Mouse (Mus musculus) G1E (cell line): Measurements from ENCODE around the gene Elp5. TPM values are rescaled to one million over a fixed set of nuclear protein-coding genes. Genes with fewer than 3 reads are reported as not detected.
A peak's percentile ranks its signal among the peaks of the same experiment; 100 is the strongest.

ENCODE experiments used
- ATAC-seq: 2 replicates; pipeline ENCODE4 v1.8.0; 2016; ENCODE audit warnings: mild to moderate bottlenecking; ENCODE audit not compliant: insufficient number of reproducible peaks, poor library complexity, low FRiP score, severe bottlenecking; ENCODE audit errors: extremely low read depth
- DNase-seq: peaks from one replicate; pipeline ENCODE4 v3.0.0; 2012; ENCODE audit warnings: low spot score
- H3K27me3 ChIP-seq: 2 replicates; pipeline ENCODE4 v1.6.1; 2012; ENCODE audit warnings: mild to moderate bottlenecking, low read length, inconsistent platforms; ENCODE audit not compliant: insufficient read depth
- H3K36me3 ChIP-seq: replicated peaks from 2 replicates; pipeline ENCODE3; 2012; ENCODE audit warnings: mild to moderate bottlenecking, inconsistent platforms
- H3K4me1 ChIP-seq: 2 replicates; pipeline ENCODE4 v1.6.1; 2012; ENCODE audit warnings: low read depth, low read length, inconsistent platforms, mixed read lengths; ENCODE audit not compliant: insufficient read depth
- H3K4me3 ChIP-seq: 2 replicates; pipeline ENCODE4 v1.5.1; 2012; ENCODE audit warnings: low read depth, mild to moderate bottlenecking, inconsistent platforms, low read length, moderate library complexity, mixed read lengths
- H3K9me3 ChIP-seq: replicated peaks from 2 replicates; pipeline ENCODE4 v1.6.1; 2012; ENCODE audit warnings: inconsistent platforms
- CTCF ChIP-seq: IDR thresholded peaks from 2 replicates; pipeline ENCODE4 v1.5.1; 2012; ENCODE audit warnings: low read depth, low read length, inconsistent platforms, mixed read lengths
- GATA1 ChIP-seq: IDR thresholded peaks from 2 replicates; pipeline ENCODE4 v1.6.1; 2012; ENCODE audit warnings: borderline replicate concordance, low read length, inconsistent platforms, mixed read lengths
- GATA2 ChIP-seq: IDR thresholded peaks from 2 replicates; pipeline ENCODE4 v1.6.1; 2012; ENCODE audit warnings: low read depth, low read length, inconsistent platforms, borderline replicate concordance
- POLR2AphosphoS5 ChIP-seq: IDR thresholded peaks from 2 replicates; pipeline ENCODE4 v1.6.1; 2012; ENCODE audit warnings: low read depth, low read length, inconsistent platforms; ENCODE audit not compliant: insufficient replicate concordance
- TAL1 ChIP-seq: conservative IDR thresholded peaks from 2 replicates; pipeline ENCODE4 v1.6.1; 2012; ENCODE audit warnings: low read depth, low read length, inconsistent platforms, mixed read lengths
- polyA plus RNA-seq: library from polyadenylated mRNA; stranded (reverse); fragments of >175 nt; gene quantifications from 2 replicates; pipeline ENCODE4 v1.2.3, GENCODE M21; 2012
- total RNA-seq, 2 experiments: library from RNA; stranded (forward) in 1 of 2; stranded (reverse) in 1 of 2; fragments of 200-1000 nt in 1 of 2; fragments of >200 nt in 1 of 2; fragmentation: Nextera tagmentation in 1 of 2; gene quantifications; 2 replicates each; pipeline ENCODE4 v1.2.3; 2014 to 2017

The Elp5 gene
- total and polyA plus RNA-seq, 3 experiments = 10.4 to 72.7 (median 69.9) TPM

GRCm38 (mm10) chr11:69970775-69971174 is 11.5 kb downstream of the Elp5 start:
- Histone ChIP-seq H3K9me3 (peaks cover 11% of the 10 kb centered on the region), H3K4me3 (no peak overlapping the region), H3K4me1 (peaks cover 4% of the 10 kb centered on the region; the same call in 1 of the 2 replicates), H3K27me3 (peaks cover 4% of the 10 kb centered on the region; the same call in 1 of the 2 replicates), H3K36me3 (peaks cover 83% of the 10 kb centered on the region)
- no peak for TF ChIP-seq CTCF
- no peak for TF ChIP-seq GATA2
- no peak for TF ChIP-seq TAL1
- TF ChIP-seq GATA1 = no peak
- TF ChIP-seq POLR2AphosphoS5 = no peak
- no peak for ATAC-seq
- DNase-seq = no peak

- no peak for DNase-seq
- Histone ChIP-seq H3K4me1 (peaks cover 4% of the 10 kb centered on the region; the same call in 1 of the 2 replicates), H3K4me3 (no peak overlapping the region), H3K9me3 (peaks cover 15% of the 10 kb centered on the region), H3K36me3 (peaks cover 78% of the 10 kb centered on the region), H3K27me3 (peaks cover 7% of the 10 kb centered on the region; the same call in 1 of the 2 replicates)
- no peak for ATAC-seq
- TF ChIP-seq CTCF = no peak
- TF ChIP-seq POLR2AphosphoS5 = no peak
- no peak for TF ChIP-seq TAL1
Observed at GRCm38 (mm10) chr11:69970222-69970621, 12.1 kb downstream of the Elp5 start.

- TF ChIP-seq GATA2 (no peak), POLR2AphosphoS5 (no peak), GATA1 (no peak), TAL1 (no peak), CTCF (no peak)
- H3K4me1 ChIP-seq = peaks cover 4% of the 10 kb centered on the region; the same call in 1 of the 2 replicates
- H3K36me3 ChIP-seq = peaks cover 63% of the 10 kb centered on the region
- H3K4me3 ChIP-seq = no peak overlapping the region
- peaks cover 15% of the 10 kb centered on the region for H3K27me3 ChIP-seq
- DNase-seq (no peak), ATAC-seq (no peak)
- peaks cover 19% of the 10 kb centered on the region for H3K9me3 ChIP-seq
Observed at GRCm38 (mm10) chr11:69968793-69969192, 13.5 kb downstream of the Elp5 start.

- Histone ChIP-seq H3K36me3 (peaks cover 45% of the 10 kb centered on the region), H3K9me3 (peaks cover 19% of the 10 kb centered on the region), H3K27me3 (peaks cover 21% of the 10 kb centered on the region), H3K4me1 (peaks cover 9% of the 10 kb centered on the region), H3K4me3 (peak overlapping the region; percentile 46)
- TF ChIP-seq POLR2AphosphoS5 (no peak), GATA2 (no peak), TAL1 (no peak), CTCF (no peak), GATA1 (no peak)
- ATAC-seq (no peak), DNase-seq (no peak)
Observed at GRCm38 (mm10) chr11:69966860-69967517, 15.3 kb downstream of the Elp5 start.

- peaks cover 38% of the 10 kb centered on the region for H3K36me3 ChIP-seq
- peaks cover 26% of the 10 kb centered on the region for H3K27me3 ChIP-seq
- DNase-seq (no peak), ATAC-seq (no peak)
- TF ChIP-seq GATA1 = no peak
- H3K9me3 ChIP-seq = peaks cover 19% of the 10 kb centered on the region
- H3K4me1 ChIP-seq = peaks cover 14% of the 10 kb centered on the region
- H3K4me3 ChIP-seq = peak overlapping the region; percentile 46
Observed at GRCm38 (mm10) chr11:69966006-69966859, 16.1 kb downstream of the Elp5 start.

- TF ChIP-seq CTCF = no peak
- TF ChIP-seq GATA2 = no peak
- TF ChIP-seq POLR2AphosphoS5 = no peak
- no peak for TF ChIP-seq TAL1
- TF ChIP-seq GATA1 = no peak
- Histone ChIP-seq H3K4me1 (peaks cover 19% of the 10 kb centered on the region), H3K27me3 (peaks cover 28% of the 10 kb centered on the region), H3K4me3 (no peak overlapping the region), H3K9me3 (peaks cover 19% of the 10 kb centered on the region), H3K36me3 (peaks cover 31% of the 10 kb centered on the region)
- ATAC-seq (no peak), DNase-seq (no peak)
Observed at GRCm38 (mm10) chr11:69965271-69966005, 16.9 kb downstream of the Elp5 start.
